In genomic region chr7:78483061-78483460, GRCm38 (mm10) we compare ENCODE assay signal across 11 mouse cellular contexts.
DNase-seq lines count a peak whose midpoint lies in the region; ATAC-seq lines count a peak whose summit lies in the region.
"Had no signal": no experiment of that assay in that cellular context is flagged by ENCODE, and none has a peak within 500 bp of the region (broad histone marks: within the 10 kb centered on the region; RNA-seq: fewer than 3 reads in every experiment).

No protein-coding gene starts in this region.

- H3K9ac ChIP-seq in neural tube, embryonic 14.5 days (replicated peaks; ENCODE audit: low read depth, low read length), result no peak overlapping the region
- H3K9ac ChIP-seq in intestine, embryonic 16.5 days (ENCODE audit: low read depth, low read length), result no peak overlapping the region

- no peak for DNase-seq in frontal cortex, postnatal 14 days (ENCODE audit: low spot score in 2 of 2)
- DNase-seq in right cerebral cortex, postnatal 14 days, result peak; percentile 16
- DNase-seq in right cerebral cortex, postnatal 36 days (ENCODE audit: low spot score in 2 of 2), result no peak
- DNase-seq in heart, adult 9 months (ENCODE audit: low spot score in 2 of 2), result peak; percentile 25 to 35
- DNase-seq in layer of hippocampus, adult 9-10 months (ENCODE audit: low spot score), result no peak
- DNase-seq: gastrocnemius, postnatal 14 days; lung, postnatal 4 days had no signal

- ATAC-seq in frontal cortex, adult (ENCODE audit: low TSS enrichment), result peak; percentile 39; the same call in 1 of the 2 replicates
- no peak for ATAC-seq in neural tube, embryonic 14.5 days (ENCODE audit: low read depth)
- ATAC-seq in intestine, embryonic 16.5 days, result no peak

- 55% methylated on average over 2 of the region's 2 CpGs for WGBS in neural tube, embryonic 14.5 days
- 89% methylated on average over 2 of the region's 2 CpGs for WGBS in intestine, embryonic 16.5 days

- H3K4me2 ChIP-seq in neural tube, embryonic 14.5 days (ENCODE audit: low read depth, low read length), result no peak overlapping the region
- H3K4me2 ChIP-seq in intestine, embryonic 16.5 days (ENCODE audit: low read depth, low read length), result no peak overlapping the region

- H3K4me3 ChIP-seq in neural tube, embryonic 14.5 days (ENCODE audit: low read depth, low read length), result no peak overlapping the region
- H3K4me3 ChIP-seq in intestine, embryonic 16.5 days (ENCODE audit: low read length), result no peak overlapping the region

- H3K4me1 ChIP-seq in neural tube, embryonic 14.5 days (ENCODE audit: control insufficient read depth, insufficient read depth, low read length), result no peaks in the 10 kb centered on the region
- no peaks in the 10 kb centered on the region for H3K4me1 ChIP-seq in intestine, embryonic 16.5 days (ENCODE audit: control insufficient read depth, insufficient read depth, low read length)

- H3K27ac ChIP-seq in neural tube, embryonic 14.5 days (ENCODE audit: low read depth, low read length), result peak overlapping the region; percentile 55
- H3K27ac ChIP-seq in intestine, embryonic 16.5 days (ENCODE audit: low read length), result no peak overlapping the region
- H3K27ac ChIP-seq: kidney, postnatal 0 days had no signal

- no peaks in the 10 kb centered on the region for H3K9me3 ChIP-seq in neural tube, embryonic 14.5 days (ENCODE audit: control insufficient read depth, low read length)
- no peaks in the 10 kb centered on the region for H3K9me3 ChIP-seq in intestine, embryonic 16.5 days (ENCODE audit: control insufficient read depth, low read length)

- H3K27me3 ChIP-seq in neural tube, embryonic 14.5 days (ENCODE audit: control insufficient read depth, insufficient read depth, low read length), result no peaks in the 10 kb centered on the region
- no peaks in the 10 kb centered on the region for H3K27me3 ChIP-seq in intestine, embryonic 16.5 days (replicated peaks; ENCODE audit: control insufficient read depth, insufficient read depth, low read length)

- no peaks in the 10 kb centered on the region for H3K36me3 ChIP-seq in neural tube, embryonic 14.5 days (ENCODE audit: control insufficient read depth, insufficient read depth, low read length)
- H3K36me3 ChIP-seq in intestine, embryonic 16.5 days (ENCODE audit: control insufficient read depth, insufficient read depth, low read length), result no peaks in the 10 kb centered on the region

Comparison
In these comparisons a context has a peak if more than half of its experiments do, and no peak if none do; other contexts are left out.
1. DNase-seq: peak in right cerebral cortex, postnatal 14 days (single experiment) and heart, adult 9 months (2 of 2); none in frontal cortex, postnatal 14 days (0 of 2), right cerebral cortex, postnatal 36 days (0 of 2) and layer of hippocampus, adult 9-10 months (single experiment).